Mouse (Mus musculus) right cerebral cortex, postnatal 4 days (tissue): ENCODE measurements around the gene Ccdc169.

Experiments
- DNase-seq: peaks from one replicate; pipeline ENCODE4 v3.0.0-alpha.2; 2022

Ccdc169 gene

DNA sequence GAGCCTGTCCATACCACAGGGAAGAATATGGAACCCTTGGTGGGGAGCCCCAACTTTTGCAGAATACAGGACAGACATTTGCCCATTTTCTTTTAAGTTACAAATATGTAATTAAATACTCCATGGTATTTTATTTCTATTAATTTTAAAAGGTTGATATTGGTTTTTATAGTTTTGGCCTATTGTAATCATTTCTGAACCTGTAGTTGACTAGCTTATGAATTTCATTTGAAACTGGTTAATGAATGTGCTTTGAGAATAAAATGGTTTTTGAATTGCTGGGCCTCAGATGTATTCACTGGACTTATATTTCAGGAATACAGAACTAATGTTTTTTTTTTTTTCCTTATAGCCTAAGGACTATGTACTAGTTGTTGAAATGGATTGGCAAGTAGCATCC, at the start of gene Ccdc169:
Gene Ccdc169 (plus strand): TSS at position 301 of the 400 bp plus-strand sequence.
- no peak for DNase-seq

DNA sequence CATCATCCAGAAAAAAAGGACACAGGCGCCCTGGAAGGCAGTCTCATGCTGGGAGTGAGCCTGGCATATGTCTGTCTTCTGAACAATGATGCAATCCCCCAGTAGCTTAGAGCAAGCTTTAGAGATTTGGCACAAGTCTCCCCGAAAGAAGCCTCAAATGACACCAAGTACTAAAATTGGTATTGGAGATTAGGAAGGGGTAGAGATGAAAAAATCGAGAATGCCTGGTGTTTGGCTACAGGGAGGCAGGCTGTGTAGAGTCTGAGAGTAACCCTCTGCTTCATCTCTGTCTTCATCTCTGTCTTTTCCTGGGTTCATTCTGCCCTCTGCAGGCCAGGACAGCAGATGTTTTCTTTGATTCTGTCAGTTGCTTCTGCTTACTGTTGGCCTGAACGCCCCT, 49.8 kb upstream of the Ccdc169 start:
- no peak for DNase-seq

DNA sequence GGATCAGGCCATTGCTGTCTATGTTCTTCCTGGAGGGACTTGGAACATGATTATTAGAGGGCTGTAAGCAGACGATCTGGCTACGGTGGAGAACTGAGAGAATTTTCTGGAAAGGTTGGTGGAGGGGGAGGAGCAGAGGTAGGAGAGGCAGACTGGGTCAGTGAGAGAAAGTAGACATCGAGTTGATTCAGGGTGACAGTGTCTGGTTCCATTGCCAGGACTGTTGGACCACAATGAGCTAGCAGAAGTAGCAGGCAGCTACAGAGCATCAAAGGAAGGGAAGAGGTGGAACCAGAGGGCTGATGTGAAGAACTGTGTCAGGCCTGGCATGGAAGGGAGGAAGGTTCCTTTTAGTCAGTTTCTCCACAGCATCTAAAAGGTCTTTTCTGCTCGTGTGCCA, 48.8 kb upstream of the Ccdc169 start:
- no peak for DNase-seq

DNA sequence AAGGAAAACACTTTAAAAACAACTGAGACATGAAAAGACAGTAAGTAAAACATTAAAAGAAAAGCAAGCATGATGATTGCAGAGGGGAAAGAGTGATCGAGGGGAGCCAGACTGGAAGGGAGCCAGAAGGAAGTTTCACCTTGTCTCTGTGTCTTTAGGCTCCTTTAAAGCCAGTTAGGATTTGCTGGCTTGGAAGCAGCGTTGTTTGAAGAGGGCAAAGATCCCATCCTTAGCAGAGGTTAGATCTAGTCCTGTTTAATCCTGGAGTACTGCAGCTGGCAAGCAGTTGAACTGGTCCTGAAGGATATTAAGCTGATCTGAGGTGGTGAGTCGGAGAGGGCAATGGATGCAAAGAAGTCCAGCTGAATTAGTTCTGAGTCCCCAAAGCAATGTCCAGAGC, 48.3 kb upstream of the Ccdc169 start:
- DNase-seq, result no peak

DNA sequence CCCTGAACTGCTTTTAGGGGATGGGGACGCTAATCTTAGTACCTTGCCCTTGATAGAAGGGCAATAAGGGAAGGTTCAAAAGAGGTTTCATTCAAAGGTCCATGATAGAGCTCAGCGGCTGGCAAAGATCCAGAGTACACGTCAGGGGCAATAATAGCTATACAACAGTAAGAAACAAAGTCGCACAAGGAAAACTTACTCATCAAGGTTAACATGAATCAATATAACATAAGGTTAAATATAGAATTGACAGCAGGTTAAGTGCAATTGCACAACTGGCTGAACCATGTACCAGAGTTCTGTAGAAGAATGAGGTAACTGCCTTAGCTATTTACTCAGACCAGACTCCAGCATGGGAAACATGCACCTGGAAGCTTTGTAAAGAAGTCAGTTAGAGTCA, 47.8 kb upstream of the Ccdc169 start:
- no peak for DNase-seq

DNA sequence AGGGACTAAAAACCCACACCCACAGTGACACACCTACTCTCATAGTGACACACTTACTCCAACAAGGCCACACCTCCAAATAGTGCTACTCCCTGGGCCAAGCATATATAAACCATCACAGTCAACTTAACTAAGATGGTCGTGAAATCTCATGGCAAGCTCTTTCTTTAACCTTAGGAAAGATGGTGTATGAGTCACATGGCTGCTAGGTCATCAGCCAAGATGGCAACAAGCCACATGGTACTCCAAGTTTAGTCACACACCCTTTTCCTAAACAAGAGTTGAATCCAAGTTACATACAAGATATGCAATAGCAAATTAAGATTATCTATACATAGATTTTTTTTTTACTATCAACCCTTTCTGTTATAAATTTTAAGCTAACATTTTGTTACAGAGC, 44.0 kb upstream of the Ccdc169 start:
- no peak for DNase-seq

DNA sequence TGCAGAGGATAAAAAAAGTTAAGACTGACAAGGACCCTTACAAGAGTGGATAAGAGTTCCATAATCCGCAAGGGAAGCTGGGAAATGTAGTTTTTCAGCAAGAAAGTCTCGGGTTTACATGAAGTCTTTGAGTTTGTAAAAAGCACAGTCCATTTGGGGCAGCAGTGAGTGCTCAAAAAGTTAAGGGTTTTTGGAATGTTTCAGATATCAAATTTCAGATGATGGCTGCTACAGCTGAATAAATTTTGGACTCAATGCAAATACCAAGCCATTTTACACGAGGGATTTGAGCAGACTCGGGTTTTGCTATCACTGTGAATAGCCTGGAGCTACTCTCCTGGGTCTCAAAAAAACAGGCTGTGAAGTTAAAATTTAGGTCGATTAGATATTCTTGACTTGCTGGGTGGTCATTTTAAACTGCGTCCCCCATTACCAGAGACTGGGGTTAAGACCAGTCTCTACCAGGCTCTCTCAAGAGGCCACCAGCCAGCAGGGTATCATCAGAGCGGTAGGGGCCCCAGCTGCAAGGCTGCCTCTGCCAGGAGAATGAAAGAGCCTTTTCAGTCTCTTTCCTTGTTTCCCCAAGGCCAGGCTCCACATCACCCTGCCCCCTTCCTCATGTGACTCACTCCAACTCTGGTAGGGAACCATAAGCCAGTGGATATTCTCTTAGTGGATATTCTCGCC, 41.0 kb upstream of the Ccdc169 start:
- no peak for DNase-seq

DNA sequence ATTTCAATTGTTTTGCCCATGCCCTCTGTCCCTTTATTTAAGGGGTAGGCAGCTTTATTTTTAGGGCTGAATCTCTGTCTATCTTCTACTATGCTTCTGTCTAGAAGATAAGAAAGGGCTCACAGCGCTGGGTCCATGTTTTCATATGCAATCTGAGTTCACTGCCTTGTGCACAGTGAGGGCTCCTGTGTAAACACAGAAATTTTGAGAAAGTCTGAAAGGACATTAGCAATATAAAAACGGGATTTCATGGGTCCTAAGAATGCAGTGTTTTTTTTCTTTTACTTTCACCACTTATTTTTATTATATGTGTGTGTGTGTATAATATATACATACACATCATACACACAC, 40.5 kb upstream of the Ccdc169 start:
- no peak for DNase-seq

DNA sequence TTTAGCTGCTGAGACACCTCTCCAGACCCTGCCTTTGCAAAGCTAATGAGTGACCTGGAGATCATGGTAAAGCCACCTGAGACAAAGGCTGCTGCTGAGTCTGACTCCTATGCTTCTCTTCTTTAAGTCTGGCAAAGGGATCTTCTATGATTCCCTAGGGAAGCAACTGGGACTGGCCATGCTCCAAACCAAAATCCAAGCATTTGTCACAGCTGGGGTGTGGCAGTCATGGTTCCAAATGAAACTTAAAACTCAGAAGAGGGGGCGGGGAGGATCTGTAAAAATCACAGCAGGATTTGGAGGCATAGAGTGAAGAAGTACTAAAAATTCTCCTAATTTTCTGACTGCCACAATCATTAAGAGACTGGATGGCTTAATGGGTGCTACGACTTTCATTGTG, 40.0 kb upstream of the Ccdc169 start:
- no peak for DNase-seq

DNA sequence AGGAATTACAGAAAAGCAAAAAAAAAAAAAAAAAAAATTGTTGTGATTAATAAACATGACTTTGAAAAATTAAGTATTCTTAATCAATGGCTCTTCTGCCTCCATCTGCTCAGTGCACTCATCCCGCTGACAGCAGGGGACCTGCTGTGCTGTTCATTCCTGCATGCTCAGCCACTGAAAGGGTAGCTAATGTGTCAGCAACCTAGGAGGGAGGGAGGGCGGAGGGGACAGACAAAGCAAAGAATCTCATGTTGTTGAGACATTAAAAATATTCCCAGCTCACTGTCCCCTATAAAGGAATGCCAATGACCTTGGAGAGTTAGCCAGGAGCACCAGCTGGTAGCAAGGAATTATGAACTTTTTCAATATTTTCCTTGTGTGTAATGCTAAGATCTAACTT, 39.1 kb upstream of the Ccdc169 start:
- DNase-seq, result no peak

DNA sequence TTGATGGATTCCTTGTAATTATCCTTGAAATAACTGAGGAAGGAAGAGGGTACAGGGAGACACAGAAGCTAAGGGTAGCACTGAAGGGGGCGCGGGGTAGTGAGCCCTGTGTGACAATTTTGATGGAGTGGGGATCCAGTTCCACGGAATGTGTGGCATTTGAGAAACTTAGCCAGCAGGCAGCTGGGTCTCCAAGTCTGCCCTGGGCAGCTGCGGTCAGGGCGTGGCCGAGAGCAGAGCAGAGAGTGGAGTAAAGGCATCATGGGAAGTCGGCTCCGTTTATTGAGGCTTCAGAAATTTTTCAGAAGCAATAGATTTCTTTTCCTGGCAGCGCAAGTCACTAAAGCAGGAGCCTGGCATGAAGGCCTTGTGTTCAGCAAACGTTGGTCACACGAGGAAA, 38.1 kb upstream of the Ccdc169 start:
- no peak for DNase-seq

DNA sequence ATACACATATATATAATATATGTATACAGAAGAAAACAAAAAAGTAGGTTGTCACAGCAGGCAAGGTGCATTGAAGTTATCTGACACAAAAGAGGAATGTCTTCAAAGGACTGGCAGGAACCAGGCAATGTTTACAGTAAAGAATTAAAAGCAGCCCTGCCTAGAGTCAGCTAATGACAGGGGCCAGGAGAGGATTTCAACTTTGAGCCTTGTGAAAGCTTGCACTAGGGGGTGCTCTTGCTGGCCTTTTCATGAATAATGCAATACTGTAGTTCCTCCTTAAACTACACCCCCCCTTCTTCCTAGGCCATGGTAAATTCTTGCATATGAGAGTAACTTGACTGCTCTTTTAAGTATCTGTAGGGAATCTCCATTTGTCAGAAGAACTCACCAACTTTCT, 36.0 kb upstream of the Ccdc169 start:
- no peak for DNase-seq

DNA sequence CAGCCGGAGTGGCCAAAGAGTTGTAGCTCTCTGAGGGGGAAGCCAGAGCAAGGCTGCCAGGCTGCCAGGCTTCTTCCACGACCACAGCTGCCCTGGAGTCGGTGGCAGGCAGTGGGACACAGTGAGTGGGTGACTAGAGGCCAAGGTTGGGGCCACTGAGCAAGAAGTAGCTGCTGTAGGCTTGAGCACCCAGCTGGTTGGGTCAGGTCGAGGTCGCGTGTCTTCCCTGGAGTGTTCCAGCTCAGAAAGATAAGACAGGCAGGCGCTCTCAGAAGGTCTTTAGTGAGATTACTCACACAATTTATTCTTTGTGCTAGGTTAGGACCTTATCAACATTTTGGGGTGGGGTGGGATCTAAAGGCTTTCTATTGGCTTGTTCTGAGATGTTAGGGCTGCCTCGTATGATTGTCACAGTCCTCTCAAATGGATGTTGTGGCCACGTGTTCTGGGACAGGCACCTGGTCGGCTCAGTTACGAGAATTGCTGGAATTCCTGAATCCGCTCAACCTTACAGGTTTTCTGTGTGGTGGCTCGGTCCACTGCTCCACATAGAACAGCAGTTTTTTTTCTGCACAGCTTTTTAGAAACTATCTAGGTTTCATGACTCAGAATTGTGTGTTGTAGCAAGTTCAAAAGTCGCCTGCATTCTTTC, 31.6 kb upstream of the Ccdc169 start:
- no peak for DNase-seq

DNA sequence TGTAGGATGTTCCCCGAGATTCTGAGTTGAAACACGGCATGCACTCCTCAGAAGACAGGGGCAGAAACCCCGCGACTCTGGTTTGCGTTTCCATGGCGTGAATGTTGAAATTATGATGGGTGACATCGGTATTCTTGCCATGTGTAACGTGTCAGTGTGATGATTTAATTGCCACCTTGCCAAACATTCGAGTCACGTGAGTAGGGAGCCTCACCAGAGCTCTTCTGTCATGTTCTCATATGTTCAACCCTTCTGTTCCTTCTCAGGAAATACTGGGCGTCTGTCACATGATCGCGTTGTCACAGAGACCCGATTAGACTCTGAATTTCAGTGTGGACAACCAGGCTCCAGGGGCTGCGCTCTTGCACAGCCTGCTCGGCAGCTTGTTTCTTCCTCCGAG, 31.1 kb upstream of the Ccdc169 start:
- no peak for DNase-seq

DNA sequence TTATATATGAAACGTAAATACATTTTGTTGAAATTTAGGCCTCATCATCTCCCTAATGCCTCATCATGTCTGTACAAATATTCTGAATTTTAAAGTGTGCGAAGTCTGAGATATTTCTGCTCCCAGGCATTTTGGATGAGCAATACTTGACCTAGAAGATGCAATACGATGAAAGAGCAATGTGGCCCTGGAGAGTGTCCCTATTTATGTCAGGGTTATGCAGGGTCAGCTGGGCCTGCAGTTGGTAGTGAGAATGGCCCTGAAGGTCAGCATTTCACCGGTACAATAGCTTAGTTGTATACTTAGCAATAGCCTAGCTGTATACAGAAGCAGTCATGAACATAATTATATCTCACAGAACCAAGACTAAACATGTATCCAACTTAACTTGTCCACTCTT, 28.0 kb upstream of the Ccdc169 start:
- no peak for DNase-seq

DNA sequence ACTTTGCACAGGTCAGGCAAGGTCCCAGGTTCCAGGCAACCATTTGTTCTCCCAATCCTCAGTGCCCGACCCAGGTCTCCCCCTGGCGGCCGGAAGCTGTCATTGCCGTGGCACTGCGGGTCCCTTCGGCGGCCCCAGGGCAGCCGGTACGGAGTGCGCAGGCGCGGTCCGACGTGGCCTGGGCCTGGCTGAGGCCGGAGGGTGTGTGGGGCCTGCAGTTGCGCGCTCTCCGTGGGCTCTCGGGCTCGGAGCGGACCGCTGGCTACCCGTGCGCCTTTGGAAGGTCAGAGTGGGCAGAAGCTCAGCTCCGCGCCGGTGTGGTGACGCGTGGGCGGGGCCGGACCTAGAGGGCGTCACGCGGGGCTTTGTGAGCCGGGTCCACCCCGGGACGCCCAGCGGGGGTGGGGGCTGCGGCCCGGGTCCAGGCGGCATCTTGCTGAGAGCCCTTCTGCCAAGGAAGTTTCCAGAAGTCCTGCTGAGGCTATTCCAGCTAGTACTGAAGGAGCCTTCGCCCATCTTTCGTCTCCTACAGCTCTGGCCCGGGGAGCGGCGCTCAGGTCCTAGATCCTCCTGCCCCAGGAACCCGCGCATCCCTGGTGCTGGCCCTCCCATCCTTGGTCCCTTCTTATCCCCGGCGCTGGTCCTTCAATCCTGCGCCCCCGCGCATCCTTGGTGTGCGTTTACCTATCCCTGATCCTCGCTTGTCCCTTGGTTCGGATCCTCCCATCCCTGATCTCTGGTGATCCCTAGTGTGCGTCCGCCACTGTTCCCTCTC, 25.0 kb upstream of the Ccdc169 start, which contains the start of gene Spg20:
Gene Spg20 (plus strand): TSS at position 174 of the 775 bp plus-strand sequence.
- DNase-seq, result peak; percentile 94

DNA sequence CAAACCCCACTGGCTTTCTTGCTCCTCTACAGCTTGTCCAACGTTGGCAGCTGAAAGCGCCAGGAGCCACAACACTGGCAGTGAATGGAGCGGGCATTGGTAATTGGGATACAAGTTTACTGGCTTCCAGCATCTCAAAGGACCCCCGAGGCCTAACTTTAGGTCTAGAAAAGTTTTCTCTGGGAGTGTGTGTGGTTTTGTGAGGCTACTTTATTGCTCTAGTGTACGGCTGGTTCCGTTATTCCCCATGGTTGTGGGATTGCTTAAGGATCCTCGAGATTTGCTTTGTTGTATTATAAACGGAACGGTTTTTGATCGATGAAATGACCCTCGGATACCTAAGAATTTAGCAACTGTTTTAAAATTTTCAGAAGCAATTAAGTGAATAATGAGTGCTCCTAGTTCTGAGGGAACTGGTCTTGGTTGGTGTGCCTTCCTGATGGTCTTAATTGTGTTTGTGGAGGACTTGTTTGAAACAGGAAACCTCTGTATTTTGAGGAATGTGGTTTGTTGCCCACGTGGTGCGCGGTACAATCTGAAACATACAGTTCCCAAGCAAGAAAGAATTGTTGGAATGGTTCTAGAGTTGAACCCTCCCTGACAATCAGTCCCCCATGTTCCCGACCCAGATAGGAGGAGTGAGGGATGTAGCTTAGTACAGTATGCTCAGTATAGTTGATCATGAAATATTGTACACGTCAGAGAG, 24.3 kb upstream of the Ccdc169 start:
- no peak for DNase-seq

DNA sequence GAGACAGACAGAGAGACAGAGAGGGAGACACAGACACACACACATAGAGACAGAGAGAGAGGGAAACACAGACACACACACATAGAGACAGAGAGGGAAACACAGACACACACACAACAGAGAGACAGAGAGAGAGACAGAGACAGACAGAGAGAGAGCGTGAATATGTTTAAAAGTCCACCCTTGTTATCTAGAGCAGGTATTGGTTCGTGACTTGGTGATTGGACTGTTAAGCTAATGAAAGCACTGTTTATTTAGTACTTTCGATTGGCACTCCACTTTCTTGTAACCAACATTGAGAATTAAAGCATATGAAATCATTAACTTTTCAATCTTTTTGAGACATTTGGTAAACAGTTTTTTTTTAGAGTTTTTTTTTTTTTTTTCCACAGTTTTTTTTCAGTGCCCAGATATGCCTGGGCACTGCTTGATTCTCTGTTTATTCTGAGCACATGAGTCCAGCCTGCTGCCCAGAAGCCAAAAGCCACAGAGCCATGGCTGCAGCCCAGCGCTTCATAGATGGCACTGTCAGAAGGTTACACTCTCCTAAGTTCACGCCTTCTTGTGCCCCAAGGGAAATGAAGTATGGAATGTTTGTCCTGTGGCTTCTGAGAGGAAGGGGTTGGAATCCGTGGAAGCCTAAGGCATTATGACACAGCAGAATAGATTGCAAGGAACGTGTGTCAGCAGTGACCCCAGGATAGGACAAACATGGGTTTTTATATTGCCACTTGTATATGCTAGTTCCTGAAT, 22.6 kb upstream of the Ccdc169 start:
- DNase-seq, result no peak

DNA sequence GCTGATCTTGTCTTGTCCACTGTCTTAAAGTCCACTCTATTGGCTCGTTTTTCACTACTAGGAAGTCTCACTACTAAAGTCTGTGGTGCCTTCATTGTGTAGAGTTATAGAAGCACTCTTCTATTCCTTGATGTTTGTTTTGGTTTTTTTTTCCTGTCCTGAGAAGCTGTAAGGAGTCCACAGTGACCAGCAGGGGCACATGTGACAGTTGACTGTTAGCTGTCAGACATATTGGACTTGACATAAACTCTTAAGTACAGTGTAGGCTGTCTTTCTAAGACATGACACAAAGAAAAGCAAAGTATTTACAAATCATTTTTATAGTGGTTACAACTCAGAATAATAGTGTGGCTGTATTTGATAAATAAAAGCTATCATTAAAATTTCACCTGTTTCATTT, 22.1 kb upstream of the Ccdc169 start:
- no peak for DNase-seq

DNA sequence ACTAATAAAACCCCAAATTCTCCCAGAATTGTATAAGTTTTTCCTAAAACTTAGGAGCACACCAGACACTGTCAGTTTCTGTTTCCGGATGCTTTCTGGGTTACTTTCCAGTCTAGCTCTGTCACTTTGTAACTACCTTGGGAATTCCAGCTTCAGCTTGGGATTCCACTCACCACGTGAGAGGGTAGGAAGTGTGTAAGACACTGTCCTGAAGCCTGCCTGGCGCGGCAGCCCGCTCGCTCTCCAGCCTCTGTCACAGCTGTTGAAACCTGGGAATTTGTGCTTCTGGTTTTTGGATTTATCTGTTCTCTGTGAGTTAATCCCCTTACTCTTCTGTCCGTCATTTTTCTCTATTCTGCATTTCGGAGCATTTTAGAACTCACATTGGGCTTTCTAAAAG, 21.1 kb upstream of the Ccdc169 start:
- DNase-seq, result no peak

DNA sequence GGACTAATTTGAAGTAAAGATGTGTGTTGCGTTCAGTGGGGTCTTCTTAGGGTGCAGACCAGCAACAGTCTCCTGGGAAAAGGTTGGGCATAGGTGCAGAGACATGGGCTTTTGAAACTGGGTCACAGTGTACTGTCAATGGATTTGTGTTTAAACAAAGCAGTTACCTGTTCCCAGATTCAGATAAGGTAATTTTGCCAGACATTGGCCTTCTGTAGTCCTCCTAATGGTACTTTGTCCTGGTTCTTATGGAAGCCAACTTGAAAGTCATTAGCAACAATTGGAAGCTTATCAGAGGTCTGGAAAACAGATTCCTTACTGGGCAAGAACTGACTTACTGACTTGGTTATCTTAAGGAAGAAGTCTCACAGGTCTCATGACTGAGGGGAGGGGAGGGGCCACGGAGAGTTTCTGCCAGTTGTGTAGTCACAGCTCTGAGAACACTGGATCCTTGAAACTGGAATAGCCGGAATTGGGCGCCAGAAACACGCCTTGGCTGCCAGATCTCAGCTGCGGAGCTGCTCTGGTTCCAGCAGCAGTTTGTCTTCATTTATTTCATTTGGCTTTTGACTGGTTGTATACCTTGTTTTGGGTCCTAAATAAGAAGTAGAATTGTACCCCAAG, 17.8 kb upstream of the Ccdc169 start:
- DNase-seq, result no peak

DNA sequence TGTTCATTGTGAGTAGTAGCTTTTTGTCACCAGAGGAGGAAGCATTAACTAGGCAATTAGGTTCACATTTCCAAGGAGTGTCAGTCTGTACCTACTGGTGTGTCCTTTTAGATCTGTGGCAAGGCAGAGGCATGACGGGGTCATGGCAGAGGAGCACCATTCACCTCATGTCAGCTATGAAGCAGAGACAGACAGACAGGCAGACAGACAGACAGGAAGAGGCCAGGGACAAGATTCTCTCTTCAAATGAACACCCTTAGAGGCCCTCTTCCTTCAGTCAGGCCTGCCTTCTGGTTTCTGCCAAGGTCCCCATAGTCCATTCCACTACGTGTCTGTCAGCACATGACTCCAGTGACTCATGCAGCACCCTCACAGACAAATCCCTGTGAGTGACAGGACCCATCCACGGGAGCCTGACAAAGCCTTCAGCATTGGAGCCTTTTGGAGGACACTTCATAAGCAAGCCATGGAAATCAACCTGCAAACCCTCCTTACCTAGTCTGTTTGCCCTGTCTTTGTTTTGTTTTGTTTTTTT, 14.7 kb upstream of the Ccdc169 start:
- no peak for DNase-seq
